Mouse (Mus musculus) embryonic facial prominence, embryonic 10.5 days (tissue): ENCODE results near the gene Eva1c. TPM values are rescaled to one million over a fixed set of nuclear protein-coding genes. Genes with fewer than 3 reads are reported as not detected.

ENCODE experiments used
- DNase-seq: peaks from one replicate; pipeline ENCODE4 v3.0.0-alpha.2; 2017; ENCODE audit warnings: low spot score
- H3K27ac ChIP-seq: fragments of 300-500 bp; sonication (generic); replicated peaks from 2 replicates; pipeline ENCODE4 v1.5.1; 2016; ENCODE audit warnings: mild to moderate bottlenecking
- H3K27me3 ChIP-seq: fragments of 300-500 bp; sonication (generic); replicated peaks from 2 replicates; pipeline ENCODE4 v1.6.1; 2016; ENCODE audit warnings: low read depth, mild to moderate bottlenecking; ENCODE audit not compliant: poor library complexity, severe bottlenecking
- H3K36me3 ChIP-seq: fragments of 300-500 bp; sonication (generic); replicated peaks from 2 replicates; pipeline ENCODE4 v1.6.1; 2016; ENCODE audit warnings: mild to moderate bottlenecking, moderate library complexity
- H3K4me1 ChIP-seq: fragments of 300-500 bp; sonication (generic); 2 replicates; pipeline ENCODE4 v1.6.1; 2016
- H3K4me3 ChIP-seq: fragments of 300-500 bp; sonication (generic); 2 replicates; pipeline ENCODE4 v1.5.1; 2016; ENCODE audit warnings: mild to moderate bottlenecking, moderate library complexity
- H3K9me3 ChIP-seq: fragments of 300-500 bp; sonication (generic); 2 replicates; pipeline ENCODE4 v1.6.1; 2016; ENCODE audit warnings: mild to moderate bottlenecking
- WGBS: fragments of 180-500 bp; shearing (Covaris S2); methylation state at CpG from one replicate; pipeline ENCODE4 v1.1.7; 2016; 5-methylcytosine and 5-hydroxymethylcytosine counted together
- polyA plus RNA-seq: library from polyadenylated mRNA; unstranded; fragments of >200 nt; fragmentation: Nextera tagmentation; extraction: Ambion mirVana; gene quantifications from 2 replicates; pipeline ENCODE4 v1.2.1, GENCODE M21; 2016

Gene Eva1c
- polyA plus RNA-seq, 1 experiment from 2014 or later = 0.36 TPM

- Histone ChIP-seq H3K27me3 (no peaks in the 10 kb centered on the region), H3K4me1 (peaks cover 5% of the 10 kb centered on the region), H3K36me3 (no peaks in the 10 kb centered on the region), H3K9me3 (no peaks in the 10 kb centered on the region), H3K4me3 (no peak overlapping the region), H3K27ac (no peak overlapping the region)
- WGBS = 84% methylated on average over 17 of the region's 17 CpGs
- DNase-seq = no peak
Observed at GRCm38 (mm10) chr16:90910855-90911533, 84.5 kb downstream of the Eva1c start.

- Histone ChIP-seq H3K36me3 (no peaks in the 10 kb centered on the region), H3K27me3 (no peaks in the 10 kb centered on the region), H3K4me3 (no peak overlapping the region), H3K4me1 (peaks cover 11% of the 10 kb centered on the region), H3K9me3 (no peaks in the 10 kb centered on the region), H3K27ac (no peak overlapping the region)
- 94% methylated on average over 13 of the region's 13 CpGs for WGBS
- no peak for DNase-seq
Observed at GRCm38 (mm10) chr16:90911766-90912165, 85.2 kb downstream of the Eva1c start.

- no peaks in the 10 kb centered on the region for H3K9me3 ChIP-seq
- WGBS = 40% methylated on average over 12 of the region's 12 CpGs
- no peak overlapping the region for H3K4me3 ChIP-seq
- no peak overlapping the region for H3K27ac ChIP-seq
- peak; percentile 35 for DNase-seq
- peaks cover 15% of the 10 kb centered on the region for H3K4me1 ChIP-seq
- H3K27me3 ChIP-seq = no peaks in the 10 kb centered on the region
- no peaks in the 10 kb centered on the region for H3K36me3 ChIP-seq
Observed at GRCm38 (mm10) chr16:90916040-90916481, 89.5 kb downstream of the Eva1c start.

- Histone ChIP-seq H3K4me3 (no peak overlapping the region), H3K36me3 (no peaks in the 10 kb centered on the region), H3K27ac (no peak overlapping the region), H3K9me3 (no peaks in the 10 kb centered on the region), H3K4me1 (peaks cover 15% of the 10 kb centered on the region), H3K27me3 (no peaks in the 10 kb centered on the region)
- WGBS = 73% methylated on average over 8 of the region's 8 CpGs
- DNase-seq = no peak
Observed at GRCm38 (mm10) chr16:90917156-90917555, 90.6 kb downstream of the Eva1c start.

GRCm38 (mm10) chr16:90921471-90922159 lies 95.1 kb downstream of the Eva1c start:
- no peaks in the 10 kb centered on the region for H3K9me3 ChIP-seq
- no peaks in the 10 kb centered on the region for H3K27me3 ChIP-seq
- peaks cover 25% of the 10 kb centered on the region for H3K36me3 ChIP-seq
- 0 out of 2 replicates have a peak, but pooled peaks cover 7% of the 10 kb centered on the region for H3K4me1 ChIP-seq
- DNase-seq = peak; percentile 21
- H3K27ac ChIP-seq = no peak overlapping the region
- no peak overlapping the region for H3K4me3 ChIP-seq
- WGBS = 55% methylated on average over 10 of the region's 10 CpGs

GRCm38 (mm10) chr16:90924606-90925370 lies 98.3 kb downstream of the Eva1c start:
- H3K27ac ChIP-seq = no peak overlapping the region
- DNase-seq = no peak
- WGBS = 89% methylated on average over 13 of the region's 13 CpGs

GRCm38 (mm10) chr16:90925461-90925860 lies 98.9 kb downstream of the Eva1c start:
- no peak overlapping the region for H3K4me3 ChIP-seq
- peak; percentile 73 for DNase-seq
- no peak overlapping the region for H3K27ac ChIP-seq
- H3K4me1 ChIP-seq = no peaks in the 10 kb centered on the region
- no peaks in the 10 kb centered on the region for H3K27me3 ChIP-seq
- 30% methylated on average over 5 of the region's 5 CpGs for WGBS
- H3K9me3 ChIP-seq = no peaks in the 10 kb centered on the region
- H3K36me3 ChIP-seq = peaks cover 58% of the 10 kb centered on the region

More at GRCm38 (mm10) chr16:90924606-90925370, 98.3 kb downstream of the Eva1c start:
- H3K27me3 ChIP-seq = no peaks in the 10 kb centered on the region
- no peaks in the 10 kb centered on the region for H3K9me3 ChIP-seq
- H3K4me3 ChIP-seq = no peak overlapping the region
- no peaks in the 10 kb centered on the region for H3K4me1 ChIP-seq
- peaks cover 51% of the 10 kb centered on the region for H3K36me3 ChIP-seq

- no peak overlapping the region for H3K27ac ChIP-seq
- no peak for DNase-seq
- WGBS = 89% methylated on average over 4 of the region's 4 CpGs
- H3K27me3 ChIP-seq = no peaks in the 10 kb centered on the region
- no peaks in the 10 kb centered on the region for H3K9me3 ChIP-seq
- peaks cover 58% of the 10 kb centered on the region for H3K36me3 ChIP-seq
- H3K4me1 ChIP-seq = no peaks in the 10 kb centered on the region
- no peak overlapping the region for H3K4me3 ChIP-seq
Observed at GRCm38 (mm10) chr16:90927446-90927845, 100.9 kb downstream of the Eva1c start.

- no peaks in the 10 kb centered on the region for H3K9me3 ChIP-seq
- WGBS = 37% methylated on average over 13 of the region's 13 CpGs
- peaks cover 12% of the 10 kb centered on the region for H3K4me1 ChIP-seq
- peak overlapping the region; percentile 88 for H3K4me3 ChIP-seq
- no peaks in the 10 kb centered on the region for H3K27me3 ChIP-seq
- H3K27ac ChIP-seq = peak overlapping the region; percentile 87
- no peak for DNase-seq
- H3K36me3 ChIP-seq = peaks cover 30% of the 10 kb centered on the region
Observed at GRCm38 (mm10) chr16:90933534-90934176, 107.1 kb downstream of the Eva1c start.

- H3K4me1 ChIP-seq = peaks cover 12% of the 10 kb centered on the region
- peak overlapping the region; percentile 88 for H3K4me3 ChIP-seq
- H3K27ac ChIP-seq = peak overlapping the region; percentile 87
- peaks cover 24% of the 10 kb centered on the region for H3K36me3 ChIP-seq
- H3K27me3 ChIP-seq = no peaks in the 10 kb centered on the region
- peak; percentile 75 for DNase-seq
- WGBS = under 1% methylated on average over 38 of the region's 38 CpGs
- no peaks in the 10 kb centered on the region for H3K9me3 ChIP-seq
Observed at GRCm38 (mm10) chr16:90934193-90934686, 107.7 kb downstream of the Eva1c start.

- H3K27ac ChIP-seq = peak within 1 kb of the TSS; percentile 87
- H3K9me3 ChIP-seq = no peaks in the 10 kb centered on the region
- DNase-seq = peak; percentile 98
- peak within 1 kb of the TSS; percentile 88 for H3K4me3 ChIP-seq
- under 1% methylated on average over 56 of the region's 56 CpGs for WGBS
- H3K27me3 ChIP-seq = no peaks in the 10 kb centered on the region
- peaks cover 12% of the 10 kb centered on the region for H3K4me1 ChIP-seq
- peaks cover 20% of the 10 kb centered on the region for H3K36me3 ChIP-seq
Observed at GRCm38 (mm10) chr16:90934687-90935328, 108.3 kb downstream of the Eva1c start, which contains the start of gene Cfap298. Cfap298 (minus strand) TSS chr16:90935114.
